Mouse (Mus musculus) CD8-positive naive resting alpha-beta T cell, adult 57 days (primary cell): ENCODE data around the gene Olfr688. TPM values are rescaled to one million over a fixed set of nuclear protein-coding genes. Genes with fewer than 3 reads are reported as not detected.

Experiments
- total RNA-seq: library from RNA; stranded (reverse); gene quantifications from one replicate; pipeline ENCODE4 v1.2.4, GENCODE M21; 2023

Gene Olfr688
- not detected for total RNA-seq

DNA sequence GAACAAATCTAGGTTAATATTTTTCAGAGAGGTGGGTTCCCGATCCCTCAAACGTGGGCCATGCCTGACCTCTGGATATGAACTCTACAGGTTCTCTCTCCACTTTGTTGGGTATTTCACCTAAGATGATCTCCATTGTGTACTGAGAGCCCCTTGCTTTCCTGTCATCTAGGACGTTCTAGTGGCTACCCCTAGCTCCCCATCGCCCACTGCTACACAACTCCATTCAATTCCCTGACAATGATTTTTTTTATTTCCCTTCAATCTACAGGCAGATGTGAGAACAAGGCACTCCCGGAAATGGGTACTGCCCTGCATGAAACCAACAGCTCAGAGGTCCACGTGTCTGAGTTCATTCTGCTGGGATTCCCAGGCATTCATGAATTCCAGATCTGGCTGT lies at the start of gene Olfr688:
Gene Olfr688 (plus strand): TSS at position 301 of the 400 bp plus-strand sequence.

DNA sequence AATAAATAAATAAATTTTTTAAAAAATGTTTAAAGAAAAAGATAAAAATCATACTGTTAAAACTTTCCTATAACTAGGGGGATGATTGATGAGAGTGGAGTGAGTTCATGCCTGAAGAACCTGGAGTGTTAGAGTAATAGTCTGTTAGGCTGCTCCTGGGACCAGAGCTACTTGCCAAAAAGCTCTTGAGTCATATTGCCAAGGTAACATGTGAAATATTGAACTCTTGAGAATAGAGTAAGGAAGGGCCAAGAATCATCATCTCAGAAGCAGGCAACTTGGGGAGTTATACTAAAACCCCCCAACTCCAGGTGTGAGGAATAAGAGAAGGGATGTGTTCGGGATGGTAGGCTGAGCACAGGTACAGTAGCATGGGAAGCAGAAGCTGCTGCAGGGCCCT lies 23.0 kb downstream of the Olfr688 start, which contains the start of gene Olfr689:
Gene Olfr689 (plus strand): TSS at position 301 of the 400 bp plus-strand sequence.

DNA sequence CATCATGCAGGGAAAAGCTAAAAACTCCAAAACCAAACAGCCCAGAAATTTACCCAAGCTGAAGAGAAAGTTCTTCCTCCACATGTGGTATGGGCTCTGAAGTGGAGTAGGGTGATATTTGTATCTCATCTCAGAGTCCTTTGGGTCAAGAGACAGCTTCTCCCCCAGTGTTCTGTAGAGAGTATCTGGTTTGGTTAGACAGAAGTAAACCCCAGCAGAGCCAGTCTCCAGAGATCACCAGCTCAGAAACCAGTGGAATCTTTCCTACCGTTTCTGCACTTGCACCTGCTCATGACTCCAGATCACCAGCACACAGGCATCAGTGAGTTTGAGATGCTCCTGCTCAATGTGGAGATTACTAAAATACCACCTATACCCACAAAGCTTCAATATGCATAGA lies 46.1 kb downstream of the Olfr688 start, which contains the start of gene Olfr690:
Gene Olfr690 (minus strand): TSS at position 101 of the 400 bp plus-strand sequence.

Other genes with a start within 250 kb of the Olfr688 start
- gene Olfr677, start 236.7 kb upstream of the Olfr688 start, total RNA-seq, result not detected
- not detected for gene Olfr678, start 223.6 kb upstream of the Olfr688 start, total RNA-seq
- gene Olfr679, start 206.9 kb upstream of the Olfr688 start, total RNA-seq, result not detected
- not detected for gene Olfr680-ps1, start 195.3 kb upstream of the Olfr688 start, total RNA-seq
- gene Olfr681, start 171.3 kb upstream of the Olfr688 start, total RNA-seq, result not detected
- gene Olfr683, start 141.1 kb upstream of the Olfr688 start, total RNA-seq, result not detected
- not detected for gene Olfr684, start 124.4 kb upstream of the Olfr688 start, total RNA-seq
- gene Olfr685, start 102.1 kb upstream of the Olfr688 start, total RNA-seq, result not detected
- gene Olfr686, start 80.6 kb upstream of the Olfr688 start, total RNA-seq, result not detected
- not detected for gene Olfr689, start 23.1 kb downstream of the Olfr688 start, total RNA-seq
- gene Olfr690, start 46.0 kb downstream of the Olfr688 start, total RNA-seq, result not detected
- not detected for gene Olfr691, start 54.2 kb downstream of the Olfr688 start, total RNA-seq
- gene Olfr692, start 80.1 kb downstream of the Olfr688 start, total RNA-seq, result not detected
- not detected for gene Gm5901, start 86.9 kb downstream of the Olfr688 start, total RNA-seq
- gene Fam160a2, start 112.0 kb downstream of the Olfr688 start, total RNA-seq, result 42.6 TPM
- gene Cnga4, start 116.5 kb downstream of the Olfr688 start, total RNA-seq, result not detected
- not detected for gene Cckbr, start 137.6 kb downstream of the Olfr688 start, total RNA-seq
- not detected for gene Cavin3, start 194.2 kb downstream of the Olfr688 start, total RNA-seq